ENCODE assay signal across 21 mouse cellular contexts in genomic region chr17:22118770-22119169, GRCm38 (mm10). TPM values are rescaled to one million over a fixed set of nuclear protein-coding genes. Genes with fewer than 3 reads are reported as not detected.
DNase-seq lines count a peak whose midpoint lies in the region; ATAC-seq lines count a peak whose summit lies in the region.
"Had no signal": no experiment of that assay in that cellular context is flagged by ENCODE, and none has a peak within 500 bp of the region (broad histone marks: within the 10 kb centered on the region; RNA-seq: fewer than 3 reads in every experiment).

No protein-coding gene starts in this region.

- H3K9ac ChIP-seq in forebrain, embryonic 11.5 days (ENCODE audit: low read length): no peak overlapping the region
- H3K9ac ChIP-seq: embryonic facial prominence, embryonic 12.5 days; forebrain, embryonic 12.5 days had no signal

- H3K4me3 ChIP-seq in forebrain, embryonic 11.5 days (ENCODE audit: low read depth, low read length): no peak overlapping the region
- H3K4me3 ChIP-seq: embryonic facial prominence, embryonic 10.5 days; embryonic facial prominence, embryonic 12.5 days; forebrain, embryonic 12.5 days had no signal

- no peaks in the 10 kb centered on the region for H3K27me3 ChIP-seq in forebrain, embryonic 11.5 days (ENCODE audit: control insufficient read depth, insufficient read depth, low read length)
- H3K27me3 ChIP-seq: embryonic facial prominence, embryonic 12.5 days; forebrain, embryonic 12.5 days; Patski had no signal

- no peaks in the 10 kb centered on the region for H3K4me1 ChIP-seq in forebrain, embryonic 11.5 days (replicated peaks; ENCODE audit: control insufficient read depth, insufficient read depth, low read length)
- H3K4me1 ChIP-seq: embryonic facial prominence, embryonic 10.5 days; embryonic facial prominence, embryonic 12.5 days; forebrain, embryonic 12.5 days had no signal

- peak; percentile 77 for DNase-seq in ES-CJ7 (ENCODE audit: low read depth, low spot score)
- DNase-seq in R1 (ENCODE audit: low read depth, low spot score): peak; percentile 83
- DNase-seq in ZHBTc4 (ENCODE audit: low read depth, low spot score): peak; percentile 79
- no peak for DNase-seq in forebrain, embryonic 11.5 days (ENCODE audit: low spot score)
- DNase-seq in adrenal gland, postnatal 14 days: no peak
- DNase-seq: adrenal gland, adult 2 months; adrenal gland, postnatal 10 days; adrenal gland, postnatal 36 days; cerebellum, adult 11-12 months; cerebellum, adult 2 months; cerebellum, adult 9-10 months; cerebellum, postnatal 10 days; cerebellum, postnatal 25 days had no signal

- H3K4me2 ChIP-seq in forebrain, embryonic 11.5 days (ENCODE audit: low read depth, low read length, severe bottlenecking): no peak overlapping the region
- H3K4me2 ChIP-seq: embryonic facial prominence, embryonic 12.5 days; forebrain, embryonic 12.5 days had no signal

- H3K27ac ChIP-seq in forebrain, embryonic 11.5 days (ENCODE audit: low read depth, low read length): no peak overlapping the region
- H3K27ac ChIP-seq: embryonic facial prominence, embryonic 10.5 days; embryonic facial prominence, embryonic 12.5 days; forebrain, embryonic 12.5 days had no signal

- H3K36me3 ChIP-seq in forebrain, embryonic 11.5 days (ENCODE audit: control insufficient read depth, insufficient read depth, low read length): no peaks in the 10 kb centered on the region
- H3K36me3 ChIP-seq: embryonic facial prominence, embryonic 10.5 days; embryonic facial prominence, embryonic 12.5 days; forebrain, embryonic 12.5 days; G1E had no signal

- ATAC-seq in monocyte, adult 5-6 weeks (replicated peaks; ENCODE audit: insufficient number of reproducible peaks, low FRiP score, low TSS enrichment, poor library complexity, severe bottlenecking): no peak
- no peak for ATAC-seq in forebrain, embryonic 11.5 days (replicated peaks; ENCODE audit: low FRiP score)
- ATAC-seq: forebrain, embryonic 14.5 days; forebrain, embryonic 16.5 days; Patski had no signal

- H3K9me3 ChIP-seq in forebrain, embryonic 11.5 days (ENCODE audit: control insufficient read depth, low read length): no peaks in the 10 kb centered on the region
- H3K9me3 ChIP-seq: embryonic facial prominence, embryonic 12.5 days; forebrain, embryonic 12.5 days; G1E had no signal

RNA-seq across cellular contexts. Expression of gene Zfp947, which starts 47.2 kb away (rescaled TPM):
- total RNA-seq in monocyte, adult 5-6 weeks (2017): 1.0 to 2.2 TPM (median 1.3 TPM) in 3 replicates
- 2.3 and 2.5 TPM in 2 replicates for polyA plus RNA-seq in forebrain, embryonic 11.5 days (2014; fragmentation: Nextera tagmentation; extraction: Ambion mirVana)
- 1.5 and 1.6 TPM in 2 replicates for total RNA-seq in adrenal gland, postnatal 14 days (2021)

Comparison
In these comparisons a context has a peak if more than half of its experiments do, and no peak if none do; other contexts are left out.
1. DNase-seq: peak in ES-CJ7 (single experiment), R1 (single experiment) and ZHBTc4 (single experiment); none in forebrain, embryonic 11.5 days (single experiment) and adrenal gland, postnatal 14 days (single experiment).